Mouse (Mus musculus) heart, embryonic 13.5 days (tissue): ENCODE measurements at regions not wholly inside any gene's neighbourhood (a gene's known extent, or its start where the extent isn't known, plus 50 kb on each side); places are given as distances from the start of the nearest gene placed in this dataset.

Experiments used
- ATAC-seq: fragments of 200-750 bp; cut with Nextera tagmentation; 2 replicates; pipeline ENCODE4 v1.8.0; 2017; ENCODE audit warnings: moderate TSS enrichment; ENCODE audit not compliant: insufficient number of reproducible peaks, low FRiP score, low TSS enrichment; ENCODE audit errors: extremely low read depth
- H3K27ac ChIP-seq: fragments of 300-500 bp; sonication (generic); replicated peaks from 2 replicates; pipeline ENCODE4 v1.5.1; 2015; ENCODE audit warnings: moderate library complexity, mild to moderate bottlenecking, inconsistent platforms
- H3K27me3 ChIP-seq: fragments of 300-500 bp; sonication (generic); replicated peaks from 2 replicates; pipeline ENCODE4 v1.6.1; 2015; ENCODE audit warnings: mild to moderate bottlenecking, inconsistent platforms
- H3K36me3 ChIP-seq: fragments of 300-500 bp; sonication (generic); 2 replicates; pipeline ENCODE4 v1.6.1; 2015; ENCODE audit warnings: mild to moderate bottlenecking, inconsistent platforms
- H3K4me1 ChIP-seq: fragments of 300-500 bp; sonication (generic); 2 replicates; pipeline ENCODE4 v1.6.1; 2015; ENCODE audit warnings: inconsistent platforms
- H3K4me2 ChIP-seq: fragments of 300-500 bp; sonication (generic); 2 replicates; pipeline ENCODE4 v1.6.1; 2015; ENCODE audit warnings: inconsistent platforms, mild to moderate bottlenecking, moderate library complexity
- H3K4me3 ChIP-seq: fragments of 300-500 bp; sonication (generic); 2 replicates; pipeline ENCODE4 v1.5.1; 2015; ENCODE audit warnings: moderate library complexity, mild to moderate bottlenecking, inconsistent platforms
- H3K9ac ChIP-seq: fragments of 300-500 bp; sonication (generic); 2 replicates; pipeline ENCODE4 v1.6.1; 2015; ENCODE audit warnings: inconsistent platforms, mild to moderate bottlenecking, moderate library complexity
- H3K9me3 ChIP-seq: fragments of 300-500 bp; sonication (generic); 2 replicates; pipeline ENCODE4 v1.6.1; 2016; ENCODE audit warnings: inconsistent platforms
- WGBS: fragments of 180-500 bp; shearing (Covaris S2); methylation state at CpG from one replicate; pipeline ENCODE4 v1.1.7; 2015; ENCODE audit warnings: mixed read lengths; 5-methylcytosine and 5-hydroxymethylcytosine counted together

- H3K4me1 ChIP-seq = peaks cover 10% of the 10 kb centered on the region; the same call in 1 of the 2 replicates
- H3K27me3 ChIP-seq = no peaks in the 10 kb centered on the region
- H3K36me3 ChIP-seq = no peaks in the 10 kb centered on the region
- no peaks in the 10 kb centered on the region for H3K9me3 ChIP-seq
- 51% methylated on average over 7 of the region's 7 CpGs for WGBS
- H3K27ac ChIP-seq = no peak overlapping the region
- ATAC-seq = no peak
- H3K4me3 ChIP-seq = no peak overlapping the region
- H3K9ac ChIP-seq = no peak overlapping the region
- no peak overlapping the region for H3K4me2 ChIP-seq
Measured at GRCm38 (mm10) chr3:123754011-123754610, 63.5 kb upstream of the Ndst3 start.

GRCm38 (mm10) chr3:123754927-123755326, 64.3 kb upstream of the Ndst3 start:
- H3K4me2 ChIP-seq = no peak overlapping the region
- H3K4me1 ChIP-seq = peaks cover 10% of the 10 kb centered on the region; the same call in 1 of the 2 replicates
- H3K9ac ChIP-seq = no peak overlapping the region
- no peaks in the 10 kb centered on the region for H3K36me3 ChIP-seq
- no peak overlapping the region for H3K27ac ChIP-seq
- ATAC-seq = no peak
- H3K4me3 ChIP-seq = no peak overlapping the region
- WGBS = 69% methylated on average over 1 of the region's 1 CpGs
- H3K27me3 ChIP-seq = no peaks in the 10 kb centered on the region
- H3K9me3 ChIP-seq = no peaks in the 10 kb centered on the region

- no peak for ATAC-seq
- Histone ChIP-seq H3K9me3 (no peaks in the 10 kb centered on the region), H3K4me3 (no peak overlapping the region), H3K4me2 (no peak overlapping the region), H3K9ac (no peak overlapping the region), H3K36me3 (no peaks in the 10 kb centered on the region), H3K27ac (no peak overlapping the region), H3K4me1 (no peaks in the 10 kb centered on the region), H3K27me3 (no peaks in the 10 kb centered on the region)
- WGBS = 68% methylated on average over 3 of the region's 3 CpGs
Measured at GRCm38 (mm10) chr3:123765911-123766556, 75.4 kb upstream of the Ndst3 start.

GRCm38 (mm10) chr3:123766557-123766913, 75.9 kb upstream of the Ndst3 start:
- ATAC-seq = no peak
- no peaks in the 10 kb centered on the region for H3K27me3 ChIP-seq
- H3K36me3 ChIP-seq = no peaks in the 10 kb centered on the region
- no peaks in the 10 kb centered on the region for H3K4me1 ChIP-seq
- H3K9me3 ChIP-seq = no peaks in the 10 kb centered on the region
- 41% methylated on average over 6 of the region's 6 CpGs for WGBS
- H3K9ac ChIP-seq = no peak overlapping the region
- no peak overlapping the region for H3K27ac ChIP-seq
- H3K4me2 ChIP-seq = no peak overlapping the region
- H3K4me3 ChIP-seq = no peak overlapping the region

GRCm38 (mm10) chr3:123780507-123780906, 89.9 kb upstream of the Ndst3 start:
- Histone ChIP-seq H3K27me3 (no peaks in the 10 kb centered on the region), H3K4me3 (no peak overlapping the region), H3K36me3 (no peaks in the 10 kb centered on the region), H3K4me2 (no peak overlapping the region), H3K27ac (no peak overlapping the region), H3K4me1 (no peaks in the 10 kb centered on the region), H3K9me3 (no peaks in the 10 kb centered on the region), H3K9ac (no peak overlapping the region)
- ATAC-seq = no peak

GRCm38 (mm10) chr3:123781581-123781980, 90.9 kb upstream of the Ndst3 start:
- WGBS = 57% methylated on average over 1 of the region's 1 CpGs
- no peaks in the 10 kb centered on the region for H3K27me3 ChIP-seq
- no peaks in the 10 kb centered on the region for H3K4me1 ChIP-seq
- no peak overlapping the region for H3K27ac ChIP-seq
- ATAC-seq = no peak
- no peak overlapping the region for H3K4me2 ChIP-seq
- H3K36me3 ChIP-seq = no peaks in the 10 kb centered on the region
- no peak overlapping the region for H3K4me3 ChIP-seq
- H3K9ac ChIP-seq = no peak overlapping the region
- H3K9me3 ChIP-seq = no peaks in the 10 kb centered on the region

DNA sequence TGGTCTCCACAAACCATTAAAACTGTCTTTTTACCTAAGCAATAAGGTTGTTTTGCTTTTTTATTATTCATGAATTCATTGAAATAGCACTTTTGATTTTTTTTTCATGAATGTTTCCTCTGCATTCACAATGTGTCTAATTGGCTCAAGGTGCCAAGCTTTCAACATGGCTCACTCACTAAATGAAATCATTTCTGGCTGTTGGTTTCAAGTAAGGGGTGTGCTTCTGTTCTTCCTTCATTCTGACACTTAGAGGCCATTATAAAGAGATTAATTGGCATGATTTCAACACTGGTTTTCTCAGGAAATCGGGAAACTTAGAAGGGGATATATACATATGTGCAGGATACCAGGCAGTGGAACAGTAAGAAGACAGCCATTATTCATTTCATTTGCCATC, 93.5 kb upstream of the Ndst3 start:
- no peak overlapping the region for H3K4me2 ChIP-seq
- H3K9me3 ChIP-seq = no peaks in the 10 kb centered on the region
- H3K36me3 ChIP-seq = no peaks in the 10 kb centered on the region
- no peak overlapping the region for H3K9ac ChIP-seq
- no peak overlapping the region for H3K27ac ChIP-seq
- H3K27me3 ChIP-seq = no peaks in the 10 kb centered on the region
- WGBS = 59% methylated on average over 1 of the region's 1 CpGs
- no peak overlapping the region for H3K4me3 ChIP-seq
- H3K4me1 ChIP-seq = no peaks in the 10 kb centered on the region
- ATAC-seq = no peak

DNA sequence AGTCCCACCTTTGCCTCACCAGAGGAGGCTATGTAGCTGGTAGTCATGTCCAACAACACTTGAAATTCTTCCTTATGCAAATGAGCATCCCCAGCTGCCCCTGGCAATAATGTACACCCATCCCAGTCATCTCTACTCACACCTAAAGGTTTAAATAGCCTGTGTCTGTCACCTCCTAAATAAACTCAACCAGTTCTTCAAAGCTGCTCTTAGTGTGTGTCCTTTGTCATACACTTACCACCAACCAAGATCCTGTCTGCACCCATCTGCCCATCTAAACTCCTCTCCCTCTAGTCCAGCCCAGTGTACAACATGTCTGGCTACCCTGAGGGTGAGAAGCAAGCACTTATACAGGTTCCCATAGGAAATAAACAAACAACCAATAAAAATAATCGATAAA, 103.4 kb upstream of the Ndst3 start:
- no peaks in the 10 kb centered on the region for H3K4me1 ChIP-seq
- no peaks in the 10 kb centered on the region for H3K36me3 ChIP-seq
- no peaks in the 10 kb centered on the region for H3K9me3 ChIP-seq
- ATAC-seq = no peak
- H3K27ac ChIP-seq = no peak overlapping the region
- H3K4me2 ChIP-seq = no peak overlapping the region
- H3K4me3 ChIP-seq = no peak overlapping the region
- WGBS = 63% methylated on average over 1 of the region's 1 CpGs
- no peaks in the 10 kb centered on the region for H3K27me3 ChIP-seq
- no peak overlapping the region for H3K9ac ChIP-seq

DNA sequence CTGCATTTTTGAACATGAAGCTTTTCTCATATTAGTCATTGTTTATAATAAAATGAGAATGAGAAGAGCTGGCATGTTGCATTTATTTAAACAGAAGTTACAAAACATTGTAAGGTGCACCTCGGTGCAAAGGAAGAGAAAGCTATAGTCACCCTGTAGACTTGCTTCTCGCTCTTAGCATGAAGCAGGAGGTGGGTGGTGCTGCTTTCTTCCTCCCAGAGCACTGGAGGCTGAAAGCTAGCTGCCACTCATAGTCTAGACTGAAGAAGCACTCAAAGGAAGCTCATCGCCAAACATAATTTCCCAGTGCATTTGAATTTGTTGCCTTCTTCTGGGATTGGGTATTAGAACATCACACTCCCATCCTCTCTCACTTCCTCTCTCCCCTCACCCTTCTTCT, 114.7 kb upstream of the Ndst3 start:
- H3K4me3 ChIP-seq = no peak overlapping the region
- 78% methylated on average over 3 of the region's 3 CpGs for WGBS
- no peak for ATAC-seq
- no peak overlapping the region for H3K4me2 ChIP-seq
- no peak overlapping the region for H3K27ac ChIP-seq
- no peaks in the 10 kb centered on the region for H3K36me3 ChIP-seq
- no peaks in the 10 kb centered on the region for H3K9me3 ChIP-seq
- no peaks in the 10 kb centered on the region for H3K27me3 ChIP-seq
- H3K9ac ChIP-seq = no peak overlapping the region
- H3K4me1 ChIP-seq = no peaks in the 10 kb centered on the region

DNA sequence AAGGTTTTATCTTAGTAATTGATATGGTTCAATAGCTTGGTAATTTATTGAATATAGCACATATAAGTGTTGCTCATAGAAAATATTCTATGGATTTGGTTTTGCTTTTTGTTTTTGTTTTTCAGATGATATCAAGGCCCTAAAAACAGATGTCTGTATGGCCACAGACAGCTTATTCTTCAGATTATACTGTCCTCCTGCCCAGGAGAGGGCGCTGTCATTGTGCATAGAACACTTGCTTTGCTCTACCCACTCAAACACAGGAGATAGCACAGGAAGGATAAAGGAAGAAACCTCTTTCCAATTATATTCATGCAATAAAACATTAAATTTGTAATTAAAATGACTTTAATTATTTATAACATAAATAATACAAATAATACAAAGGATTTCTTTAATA, 115.4 kb upstream of the Ndst3 start:
- WGBS = 76% methylated on average over 1 of the region's 1 CpGs
- Histone ChIP-seq H3K4me3 (no peak overlapping the region), H3K4me1 (no peaks in the 10 kb centered on the region), H3K36me3 (no peaks in the 10 kb centered on the region), H3K9me3 (no peaks in the 10 kb centered on the region), H3K4me2 (no peak overlapping the region), H3K27ac (no peak overlapping the region), H3K9ac (no peak overlapping the region), H3K27me3 (no peaks in the 10 kb centered on the region)
- ATAC-seq = no peak

- WGBS = 58% methylated on average over 1 of the region's 1 CpGs
- H3K27me3 ChIP-seq = no peaks in the 10 kb centered on the region
- H3K4me1 ChIP-seq = no peaks in the 10 kb centered on the region
- no peak overlapping the region for H3K4me3 ChIP-seq
- no peak overlapping the region for H3K27ac ChIP-seq
- no peak for ATAC-seq
- no peaks in the 10 kb centered on the region for H3K9me3 ChIP-seq
- no peak overlapping the region for H3K9ac ChIP-seq
- H3K36me3 ChIP-seq = no peaks in the 10 kb centered on the region
- H3K4me2 ChIP-seq = no peak overlapping the region
Measured at GRCm38 (mm10) chr3:123806546-123806945, 115.9 kb upstream of the Ndst3 start.
